Mouse (Mus musculus) forebrain, embryonic 10.5 days (tissue): ENCODE measurements around the gene Irf3. TPM values are rescaled to one million over a fixed set of nuclear protein-coding genes. Genes with fewer than 3 reads are reported as not detected.

Experiments used
- DNase-seq: peaks from one replicate; pipeline ENCODE4 v3.0.0-alpha.2; 2017; ENCODE audit warnings: low spot score; ENCODE audit errors: extremely low spot score
- H3K27ac ChIP-seq: fragments of 300-500 bp; sonication (generic); 2 replicates; pipeline ENCODE4 v1.5.1; 2016; ENCODE audit warnings: mild to moderate bottlenecking
- H3K27me3 ChIP-seq: fragments of 300-500 bp; sonication (generic); 2 replicates; pipeline ENCODE4 v1.6.1; 2016; ENCODE audit warnings: mild to moderate bottlenecking; ENCODE audit not compliant: poor library complexity, severe bottlenecking
- H3K36me3 ChIP-seq: fragments of 300-500 bp; sonication (generic); replicated peaks from 2 replicates; pipeline ENCODE4 v1.6.1; 2016; ENCODE audit warnings: mild to moderate bottlenecking, moderate library complexity
- H3K4me1 ChIP-seq: fragments of 300-500 bp; sonication (generic); 2 replicates; pipeline ENCODE4 v1.6.1; 2016
- H3K4me3 ChIP-seq: fragments of 300-500 bp; sonication (generic); 2 replicates; pipeline ENCODE4 v1.5.1; 2016; ENCODE audit warnings: mild to moderate bottlenecking, moderate library complexity
- H3K9me3 ChIP-seq: fragments of 300-500 bp; sonication (generic); 2 replicates; pipeline ENCODE4 v1.6.1; 2016; ENCODE audit warnings: mild to moderate bottlenecking, moderate library complexity
- WGBS: fragments of 180-500 bp; shearing (Covaris S2); methylation state at CpG from one replicate; pipeline ENCODE4 v1.1.7; 2016; 5-methylcytosine and 5-hydroxymethylcytosine counted together
- polyA plus RNA-seq: library from polyadenylated mRNA; unstranded; fragments of >200 nt; fragmentation: Nextera tagmentation; extraction: Ambion mirVana; gene quantifications from 2 replicates; pipeline ENCODE4 v1.2.1, GENCODE M21; 2016

The Irf3 gene
- polyA plus RNA-seq, 1 experiment from 2014 or later: 70.5 TPM

GRCm38 (mm10) chr7:45029995-45030394 lies 32.5 kb downstream of the Irf3 start:
- H3K4me1 ChIP-seq: 0 out of 2 replicates have a peak, but pooled peaks cover 6% of the 10 kb centered on the region
- 93% methylated on average over 6 of the region's 6 CpGs for WGBS
- no peak overlapping the region for H3K4me3 ChIP-seq
- no peaks in the 10 kb centered on the region for H3K9me3 ChIP-seq
- DNase-seq: no peak
- no peak overlapping the region for H3K27ac ChIP-seq
- H3K36me3 ChIP-seq: peaks cover 86% of the 10 kb centered on the region
- H3K27me3 ChIP-seq: no peaks in the 10 kb centered on the region

DNA sequence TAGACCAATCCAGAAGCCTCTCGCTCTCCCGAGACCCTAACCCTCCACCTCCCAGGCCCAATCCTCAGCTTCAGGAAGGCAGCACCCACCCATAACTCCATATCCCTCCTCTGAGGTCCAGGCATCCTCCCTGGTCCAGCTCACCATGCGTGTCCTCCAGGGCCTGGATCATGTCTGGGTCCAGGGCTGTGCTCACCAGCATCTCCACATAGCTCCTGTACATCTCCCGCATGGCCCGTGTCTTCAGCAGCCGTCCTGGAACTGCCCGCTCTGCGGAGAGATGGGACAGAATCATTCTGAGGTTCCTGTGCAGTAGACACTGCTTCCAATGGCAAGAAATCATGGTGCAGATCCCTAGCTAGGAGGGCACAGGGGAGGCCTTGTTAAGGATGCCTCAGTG lies 33.4 kb downstream of the Irf3 start:
- peaks cover 95% of the 10 kb centered on the region for H3K36me3 ChIP-seq
- H3K4me3 ChIP-seq: no peak overlapping the region
- no peak overlapping the region for H3K27ac ChIP-seq
- no peak for DNase-seq
- 96% methylated on average over 8 of the region's 8 CpGs for WGBS
- H3K27me3 ChIP-seq: no peaks in the 10 kb centered on the region
- H3K4me1 ChIP-seq: 0 out of 2 replicates have a peak, but pooled peaks cover 6% of the 10 kb centered on the region
- H3K9me3 ChIP-seq: no peaks in the 10 kb centered on the region

DNA sequence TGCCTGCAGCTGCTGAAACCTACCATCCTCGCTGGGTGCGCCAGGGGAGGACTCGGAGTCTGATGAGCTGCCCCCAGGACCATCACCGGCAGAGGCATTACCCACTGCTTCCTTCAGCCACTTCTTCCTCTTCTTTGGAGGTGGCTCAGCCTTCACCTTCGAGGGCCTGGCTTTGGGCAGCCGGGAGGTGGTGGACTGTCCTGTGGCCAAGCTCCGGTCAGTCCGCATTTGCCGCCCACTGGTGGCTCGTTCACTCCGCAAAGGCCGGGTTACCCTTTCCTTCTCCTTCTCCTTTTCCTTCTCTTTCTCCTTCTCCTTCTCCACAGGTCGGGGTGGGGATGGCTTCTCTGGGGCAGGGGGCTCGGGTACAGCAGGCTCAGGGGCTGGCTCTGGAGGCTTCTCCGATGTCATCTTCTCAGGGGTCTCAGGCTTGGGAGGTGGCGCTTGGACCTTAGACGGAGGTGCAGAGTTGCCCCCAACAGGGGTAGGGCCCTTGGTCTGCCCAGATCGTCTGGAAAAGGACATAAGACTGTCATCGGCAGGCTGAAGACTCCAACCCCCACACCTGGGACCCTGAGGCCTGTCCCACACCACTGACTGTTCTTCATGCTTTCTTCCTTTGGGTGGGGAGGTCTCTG lies 36.4 kb downstream of the Irf3 start:
- H3K36me3 ChIP-seq: peaks cover 100% of the 10 kb centered on the region
- WGBS: 94% methylated on average over 19 of the region's 19 CpGs

DNA sequence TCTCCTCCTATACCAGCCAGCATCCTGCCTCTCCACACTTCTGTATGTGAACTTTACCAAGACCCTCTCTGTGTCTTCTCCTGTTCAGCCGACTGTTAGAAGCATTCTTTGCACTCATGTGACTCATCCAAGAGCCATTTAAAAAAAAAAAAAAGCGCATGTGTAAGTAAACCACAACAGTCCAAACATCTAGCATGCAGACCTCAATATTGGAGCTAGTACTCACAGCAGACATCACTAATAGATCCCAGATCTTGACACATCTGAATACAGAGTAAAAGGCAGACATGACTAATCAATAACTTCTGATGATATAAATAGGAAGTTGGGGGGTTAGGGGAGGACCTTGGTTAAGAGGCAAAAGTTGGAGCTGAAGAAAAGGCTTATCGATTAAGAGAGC lies 38.2 kb downstream of the Irf3 start:
- Histone ChIP-seq H3K36me3 (peaks cover 100% of the 10 kb centered on the region), H3K27ac (no peak overlapping the region), H3K4me1 (no peaks in the 10 kb centered on the region), H3K4me3 (no peak overlapping the region), H3K27me3 (no peaks in the 10 kb centered on the region), H3K9me3 (no peaks in the 10 kb centered on the region)
- 95% methylated on average over 3 of the region's 3 CpGs for WGBS
- no peak for DNase-seq

More for the DNA sequence above, 36.4 kb downstream of the Irf3 start:
- Histone ChIP-seq H3K27ac (no peak overlapping the region), H3K9me3 (no peaks in the 10 kb centered on the region), H3K4me1 (no peaks in the 10 kb centered on the region), H3K27me3 (no peaks in the 10 kb centered on the region), H3K4me3 (no peak overlapping the region)
- no peak for DNase-seq

GRCm38 (mm10) chr7:45036702-45037101 lies 39.3 kb downstream of the Irf3 start:
- Histone ChIP-seq H3K4me3 (no peak overlapping the region), H3K36me3 (peaks cover 100% of the 10 kb centered on the region), H3K4me1 (no peaks in the 10 kb centered on the region), H3K27ac (no peak overlapping the region), H3K9me3 (no peaks in the 10 kb centered on the region), H3K27me3 (no peaks in the 10 kb centered on the region)
- WGBS: 93% methylated on average over 11 of the region's 11 CpGs
- no peak for DNase-seq

- H3K4me1 ChIP-seq: no peaks in the 10 kb centered on the region
- no peaks in the 10 kb centered on the region for H3K27me3 ChIP-seq
- no peaks in the 10 kb centered on the region for H3K9me3 ChIP-seq
- H3K27ac ChIP-seq: no peak overlapping the region
- WGBS: 83% methylated on average over 7 of the region's 7 CpGs
- H3K36me3 ChIP-seq: peaks cover 100% of the 10 kb centered on the region
- no peak overlapping the region for H3K4me3 ChIP-seq
- DNase-seq: peak; percentile 59
Measured at GRCm38 (mm10) chr7:45037720-45038361, 40.4 kb downstream of the Irf3 start.

DNA sequence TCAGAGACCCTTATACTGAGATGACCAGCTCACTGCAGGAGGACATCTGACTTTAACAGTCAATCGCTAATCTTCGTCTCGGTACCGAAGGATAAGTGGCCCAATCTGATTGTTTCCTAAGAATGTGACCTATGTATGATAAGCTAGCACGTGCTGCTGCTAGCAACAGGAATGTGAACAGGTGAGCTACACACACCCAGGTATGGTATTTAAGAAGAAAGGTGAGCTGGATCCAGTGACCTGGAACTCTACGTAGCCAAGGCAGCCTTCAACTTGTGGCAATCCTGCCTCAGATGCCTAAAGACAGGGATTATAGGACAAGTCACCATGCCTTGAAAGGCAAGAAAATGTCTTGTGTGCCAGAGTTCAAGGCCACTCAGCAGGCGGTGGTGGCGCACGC lies 41.0 kb downstream of the Irf3 start:
- no peak for DNase-seq
- 98% methylated on average over 9 of the region's 9 CpGs for WGBS
- no peak overlapping the region for H3K4me3 ChIP-seq
- H3K4me1 ChIP-seq: no peaks in the 10 kb centered on the region
- H3K9me3 ChIP-seq: no peaks in the 10 kb centered on the region
- no peaks in the 10 kb centered on the region for H3K27me3 ChIP-seq
- H3K27ac ChIP-seq: no peak overlapping the region
- peaks cover 100% of the 10 kb centered on the region for H3K36me3 ChIP-seq

- no peaks in the 10 kb centered on the region for H3K9me3 ChIP-seq
- no peaks in the 10 kb centered on the region for H3K27me3 ChIP-seq
- H3K36me3 ChIP-seq: peaks cover 100% of the 10 kb centered on the region
- no peak overlapping the region for H3K27ac ChIP-seq
- DNase-seq: no peak
- H3K4me1 ChIP-seq: no peaks in the 10 kb centered on the region
- WGBS: 93% methylated on average over 9 of the region's 9 CpGs
- no peak overlapping the region for H3K4me3 ChIP-seq
Measured at GRCm38 (mm10) chr7:45040851-45041250, 43.4 kb downstream of the Irf3 start.

- no peaks in the 10 kb centered on the region for H3K27me3 ChIP-seq
- no peaks in the 10 kb centered on the region for H3K9me3 ChIP-seq
- H3K27ac ChIP-seq: no peak overlapping the region
- 93% methylated on average over 14 of the region's 14 CpGs for WGBS
- H3K36me3 ChIP-seq: peaks cover 100% of the 10 kb centered on the region
- H3K4me3 ChIP-seq: no peak overlapping the region
- H3K4me1 ChIP-seq: no peaks in the 10 kb centered on the region
- no peak for DNase-seq
Measured at GRCm38 (mm10) chr7:45043307-45043706, 45.9 kb downstream of the Irf3 start.

DNA sequence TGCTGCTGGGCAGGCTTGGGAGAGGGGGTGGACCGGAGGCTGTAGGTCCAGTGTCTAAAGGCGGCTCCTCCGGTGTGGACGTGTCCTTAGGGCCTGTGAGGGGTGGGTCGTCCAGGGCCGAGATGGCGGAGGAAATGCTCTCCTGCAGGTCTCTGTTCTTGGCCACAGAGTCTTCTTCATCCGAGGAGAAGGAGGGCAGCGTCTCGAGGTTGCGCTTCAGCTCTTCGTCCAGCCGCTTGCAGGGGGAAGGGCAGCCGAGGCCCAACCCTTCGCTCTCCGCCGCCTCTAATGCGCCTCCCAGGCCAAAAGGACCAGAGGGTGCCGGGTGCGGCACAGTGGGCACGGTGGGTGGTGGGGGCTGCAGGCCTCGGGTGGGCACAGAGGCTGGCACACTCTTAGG lies 48.3 kb downstream of the Irf3 start:
- Histone ChIP-seq H3K27me3 (no peaks in the 10 kb centered on the region), H3K36me3 (peaks cover 100% of the 10 kb centered on the region), H3K27ac (no peak overlapping the region), H3K9me3 (no peaks in the 10 kb centered on the region), H3K4me1 (peaks cover 16% of the 10 kb centered on the region), H3K4me3 (peak overlapping the region; percentile 13)
- WGBS: 96% methylated on average over 22 of the region's 22 CpGs
- no peak for DNase-seq

DNA sequence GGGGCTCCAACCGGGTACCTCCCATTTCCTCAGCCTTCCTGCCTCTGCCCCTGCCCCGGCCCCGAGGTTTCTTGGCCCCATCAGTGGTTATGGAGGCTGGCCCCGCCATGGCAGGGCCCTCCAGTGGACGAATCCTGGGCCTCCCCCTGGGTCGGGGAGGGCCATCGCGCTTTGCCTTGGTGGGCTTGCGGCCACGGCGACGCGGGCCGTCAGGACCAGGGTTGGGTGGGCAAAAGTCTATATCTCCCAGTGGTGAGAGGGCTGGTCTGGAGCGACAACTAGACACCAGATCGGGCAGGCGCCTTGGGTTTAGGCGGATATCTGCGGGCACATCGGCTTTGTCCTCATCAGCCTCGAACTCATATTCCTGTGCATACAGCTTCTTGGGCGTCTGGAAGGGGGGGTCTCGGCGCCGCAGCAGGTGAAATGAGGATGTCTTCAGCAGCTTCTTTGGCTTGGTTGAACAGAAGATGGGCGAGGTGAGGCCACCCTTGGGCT lies 49.5 kb downstream of the Irf3 start:
- H3K27me3 ChIP-seq: no peaks in the 10 kb centered on the region
- peaks cover 94% of the 10 kb centered on the region for H3K36me3 ChIP-seq
- DNase-seq: no peak
- 95% methylated on average over 26 of the region's 26 CpGs for WGBS
- H3K4me1 ChIP-seq: peaks cover 28% of the 10 kb centered on the region
- H3K9me3 ChIP-seq: no peaks in the 10 kb centered on the region
- no peak overlapping the region for H3K27ac ChIP-seq
- peak overlapping the region; percentile 9; the same call in 1 of the 2 replicates for H3K4me3 ChIP-seq

DNA sequence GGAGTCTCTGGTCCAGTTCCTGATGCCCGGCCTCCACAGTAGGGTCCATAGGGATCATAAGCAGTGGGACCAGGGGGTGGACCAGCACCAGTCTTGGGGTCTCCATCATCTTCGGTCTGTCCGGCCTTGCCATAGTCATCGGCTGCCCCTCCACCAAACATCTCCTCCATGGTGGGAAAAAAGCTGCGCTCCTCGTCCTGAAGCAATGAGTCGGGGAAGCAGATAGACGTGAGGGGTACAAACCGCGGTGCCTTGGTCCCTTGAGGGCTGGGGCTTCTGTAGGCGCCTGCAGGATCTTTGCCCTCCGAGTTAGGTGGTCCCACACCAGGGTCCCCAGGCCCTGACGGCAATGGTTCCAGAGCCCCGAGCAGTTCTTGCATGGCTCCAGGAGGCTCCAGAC lies 50.0 kb downstream of the Irf3 start:
- H3K9me3 ChIP-seq: no peaks in the 10 kb centered on the region
- no peak for DNase-seq
- 94% methylated on average over 14 of the region's 14 CpGs for WGBS

More for the DNA sequence above, 50.0 kb downstream of the Irf3 start:
- Histone ChIP-seq H3K36me3 (peaks cover 88% of the 10 kb centered on the region), H3K4me1 (peaks cover 32% of the 10 kb centered on the region), H3K27ac (peak overlapping the region; percentile 2; the same call in 1 of the 2 replicates), H3K4me3 (peak overlapping the region; percentile 9; the same call in 1 of the 2 replicates), H3K27me3 (no peaks in the 10 kb centered on the region)
